Mouse (Mus musculus): ENCODE data around the gene Poln.

DNA sequence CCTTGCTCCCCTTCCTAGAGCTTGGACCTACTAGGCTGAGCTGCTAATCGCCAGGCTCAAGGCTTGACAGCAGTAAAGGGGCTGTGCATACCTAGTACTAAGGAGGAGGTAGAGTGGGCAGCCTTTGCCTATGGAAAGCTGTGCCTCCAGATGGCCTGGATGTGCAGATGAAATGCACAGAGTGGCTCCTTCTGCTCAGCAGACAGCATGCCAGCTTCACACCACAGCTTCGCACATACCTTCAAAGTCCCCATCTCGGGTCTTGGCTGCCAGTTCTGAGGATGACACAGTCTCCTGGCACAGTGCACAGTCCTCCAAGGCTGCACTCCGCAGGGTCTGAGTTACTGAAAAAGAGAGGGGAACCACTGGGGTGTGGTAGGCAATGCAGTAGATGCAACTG, 28.0 kb upstream of the Poln start:
- TF ChIP-seq CTCF (IDR thresholded peaks at IDR 0.05; ENCODE audit: borderline replicate concordance, insufficient read depth, low read length), result no peak
- TF ChIP-seq POLR2A (IDR thresholded peaks at IDR 0.05; ENCODE audit: low read depth, low read length), result no peak
